Mouse (Mus musculus) liver, postnatal 0 days (tissue): ENCODE measurements around the gene Syde2.

Experiments used
- CTCF ChIP-seq: sonication (generic); IDR thresholded peaks from 2 replicates; pipeline ENCODE4 v1.5.1; 2016; ENCODE audit warnings: antibody characterized with exemption, low read depth
- EP300 ChIP-seq: IDR thresholded peaks from 2 replicates; pipeline ENCODE4 v1.6.1; 2016; ENCODE audit warnings: antibody characterized with exemption, low read depth, mild to moderate bottlenecking

GRCm38 (mm10) chr3:146030255-146030836 is 42.7 kb downstream of the Syde2 start:
- TF ChIP-seq CTCF (no peak), EP300 (no peak)
